Mouse (Mus musculus) gastrocnemius, postnatal 4 days (tissue): ENCODE measurements around the gene Pithd1. TPM values are rescaled to one million over a fixed set of nuclear protein-coding genes. Genes with fewer than 3 reads are reported as not detected.
"Not testable (repeated sequence)": the region's sequence is repeated elsewhere in the genome, so short reads cannot be mapped to it uniquely, and the experiment has no call there.

Experiments used
- DNase-seq, 2 experiments: peaks; one replicate each; pipeline ENCODE4 v3.0.0; 2021 to 2022; ENCODE audit warnings: low spot score in 2 of 2, mixed read lengths in 2 of 2
- total RNA-seq, 2 experiments: library from RNA; stranded (reverse); gene quantifications; 2 replicates each; pipeline ENCODE4 v1.2.3; 2021

Pithd1 gene
- total RNA-seq, 2 experiments from 2014 or later: 23.6 to 26.2 TPM

GRCm38 (mm10) chr4:135962946-135963345 is 24.1 kb downstream of the Pithd1 start:
- DNase-seq: no peak

GRCm38 (mm10) chr4:135962198-135962597 is 24.9 kb downstream of the Pithd1 start:
- DNase-seq: peak in 1 of 2 experiments; percentile 13

- peak in 1 of 2 experiments; percentile 11 for DNase-seq
Observed at GRCm38 (mm10) chr4:135961709-135962108, 25.4 kb downstream of the Pithd1 start.

GRCm38 (mm10) chr4:135960717-135961116 is 26.3 kb downstream of the Pithd1 start:
- peak; percentile 62 to 77 for DNase-seq

- peak in 1 of 2 experiments; percentile 14 for DNase-seq
Observed at GRCm38 (mm10) chr4:135958354-135958753, 28.7 kb downstream of the Pithd1 start.

- no peak for DNase-seq
Observed at GRCm38 (mm10) chr4:135955886-135956285, 31.2 kb downstream of the Pithd1 start.

GRCm38 (mm10) chr4:135954241-135954640 is 32.8 kb downstream of the Pithd1 start:
- peak; percentile 62 to 76 for DNase-seq

GRCm38 (mm10) chr4:135953179-135953578 is 33.9 kb downstream of the Pithd1 start:
- DNase-seq: no peak

GRCm38 (mm10) chr4:135951505-135951904 is 35.6 kb downstream of the Pithd1 start:
- DNase-seq: no peak

GRCm38 (mm10) chr4:135950365-135950764 is 36.7 kb downstream of the Pithd1 start:
- no peak for DNase-seq

- DNase-seq: no peak
Observed at GRCm38 (mm10) chr4:135949911-135950310, 37.2 kb downstream of the Pithd1 start.

GRCm38 (mm10) chr4:135949475-135949874 is 37.6 kb downstream of the Pithd1 start:
- no peak for DNase-seq

- no peak for DNase-seq
Observed at GRCm38 (mm10) chr4:135948142-135948541, 38.9 kb downstream of the Pithd1 start.

GRCm38 (mm10) chr4:135946659-135947301 is 40.3 kb downstream of the Pithd1 start:
- no peak for DNase-seq

- DNase-seq: peak; percentile 88 to 96
Observed at GRCm38 (mm10) chr4:135946278-135946658, 40.8 kb downstream of the Pithd1 start, which contains the start of gene Hmgcl. Hmgcl (plus strand) TSS chr4:135946448.

GRCm38 (mm10) chr4:135945706-135946105 is 41.4 kb downstream of the Pithd1 start:
- DNase-seq: no peak

GRCm38 (mm10) chr4:135943389-135943788 is 43.7 kb downstream of the Pithd1 start:
- no peak for DNase-seq

- DNase-seq: no peak
Observed at GRCm38 (mm10) chr4:135942193-135942592, 44.9 kb downstream of the Pithd1 start.

GRCm38 (mm10) chr4:135941026-135941425 is 46.0 kb downstream of the Pithd1 start:
- DNase-seq: not testable (repeated sequence)

GRCm38 (mm10) chr4:135938858-135939257 is 48.2 kb downstream of the Pithd1 start:
- DNase-seq: no peak

GRCm38 (mm10) chr4:135935502-135935901 is 51.6 kb downstream of the Pithd1 start:
- peak in 1 of 2 experiments; percentile 37 for DNase-seq

- no peak for DNase-seq
Observed at GRCm38 (mm10) chr4:135934708-135935500, 52.2 kb downstream of the Pithd1 start.
